Mouse (Mus musculus): ENCODE measurements around the gene Osbpl6.
"Not testable (repeated sequence)": the region's sequence is repeated elsewhere in the genome, so short reads cannot be mapped to it uniquely, and the experiment has no call there.

Osbpl6 gene

GRCm38 (mm10) chr2:76560146-76560545 lies 153.8 kb downstream of the Osbpl6 start:
- DNase-seq (ENCODE audit: low read depth, low spot score), result no peak

DNA sequence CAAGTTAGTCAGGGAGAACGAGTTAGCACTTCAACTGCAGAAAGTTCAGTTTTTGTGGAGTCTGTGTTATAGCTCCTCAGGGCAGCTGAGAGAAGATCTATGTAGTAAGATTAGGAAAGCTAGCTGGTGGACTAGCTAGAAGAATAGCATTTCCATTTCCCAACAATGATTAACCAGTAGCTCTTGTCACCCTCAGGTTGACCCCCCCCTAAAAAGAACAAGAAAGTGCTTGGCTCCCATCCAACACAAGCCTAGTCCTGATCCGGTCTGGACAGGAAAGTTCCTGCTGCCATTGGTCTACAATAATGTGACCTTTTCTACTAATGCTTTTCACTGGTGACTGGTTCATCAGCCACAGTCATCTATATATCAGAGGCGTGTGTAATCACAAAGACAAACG lies 157.6 kb downstream of the Osbpl6 start:
- DNase-seq (ENCODE audit: low read depth, low spot score), result no peak

- DNase-seq (ENCODE audit: low read depth, low spot score), result no peak
Measured at GRCm38 (mm10) chr2:76566933-76567551, 160.7 kb downstream of the Osbpl6 start.

GRCm38 (mm10) chr2:76571543-76571942 lies 165.2 kb downstream of the Osbpl6 start:
- no peak for DNase-seq (ENCODE audit: low read depth, low spot score)

GRCm38 (mm10) chr2:76578911-76579310 lies 172.6 kb downstream of the Osbpl6 start:
- DNase-seq (ENCODE audit: low read depth, low spot score), result no peak

DNA sequence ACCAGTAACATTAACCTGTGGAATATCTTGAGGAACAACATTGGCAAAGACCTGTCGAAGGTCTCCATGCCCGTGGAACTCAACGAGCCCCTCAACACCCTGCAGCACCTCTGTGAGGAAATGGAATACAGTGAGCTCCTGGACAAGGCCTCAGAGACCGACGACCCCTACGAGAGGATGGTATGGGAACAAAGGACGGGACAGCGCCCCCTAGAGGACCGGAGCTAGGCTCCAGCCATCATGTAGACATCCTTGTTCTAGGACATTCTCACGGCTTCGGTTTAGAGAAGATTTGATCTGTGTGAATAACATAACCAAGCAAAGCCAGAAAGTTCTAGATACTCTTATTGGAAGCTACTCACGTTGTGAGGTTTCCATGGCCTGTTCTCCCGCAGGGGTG lies 178.8 kb downstream of the Osbpl6 start:
- no peak for DNase-seq (ENCODE audit: low read depth, low spot score)

DNA sequence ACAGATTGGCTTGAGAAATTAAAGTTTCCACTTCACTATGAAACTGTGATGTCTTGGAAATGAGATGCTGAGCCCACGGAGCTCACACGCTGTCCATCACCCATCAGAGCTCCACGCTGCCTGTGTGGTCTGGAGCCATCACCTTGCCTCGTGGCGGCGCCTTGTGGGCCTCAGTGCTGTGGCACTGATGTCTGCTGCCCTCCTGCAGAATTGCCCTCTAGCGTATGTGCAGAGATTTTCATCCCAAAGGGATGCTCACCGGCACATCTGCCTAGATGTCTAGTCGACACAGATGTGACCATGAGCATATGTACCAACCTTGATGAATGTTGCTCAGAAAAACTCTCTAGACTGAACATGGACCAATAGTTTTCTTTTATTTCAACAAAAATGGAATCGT lies 180.6 kb downstream of the Osbpl6 start:
- no peak for DNase-seq (ENCODE audit: low read depth, low spot score)

DNA sequence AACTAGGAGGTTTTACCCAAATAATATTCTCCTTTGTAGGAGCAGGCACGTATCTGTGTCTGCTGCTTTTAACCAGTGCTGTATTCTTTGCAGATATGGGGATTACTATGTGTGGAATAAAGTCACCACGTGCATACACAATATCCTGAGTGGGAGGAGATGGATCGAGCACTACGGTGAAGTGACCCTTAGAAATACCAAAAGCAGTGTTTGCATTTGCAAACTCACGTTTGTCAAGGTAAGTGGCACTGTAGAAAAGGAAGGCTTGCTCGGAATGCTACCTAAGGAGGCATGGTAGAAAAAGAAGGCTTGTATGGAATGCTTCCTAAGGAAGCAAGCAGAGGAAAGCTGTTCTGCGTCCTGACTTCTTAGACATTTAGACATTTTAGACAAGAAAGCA lies 183.9 kb downstream of the Osbpl6 start:
- DNase-seq (ENCODE audit: low read depth, low spot score), result no peak

DNA sequence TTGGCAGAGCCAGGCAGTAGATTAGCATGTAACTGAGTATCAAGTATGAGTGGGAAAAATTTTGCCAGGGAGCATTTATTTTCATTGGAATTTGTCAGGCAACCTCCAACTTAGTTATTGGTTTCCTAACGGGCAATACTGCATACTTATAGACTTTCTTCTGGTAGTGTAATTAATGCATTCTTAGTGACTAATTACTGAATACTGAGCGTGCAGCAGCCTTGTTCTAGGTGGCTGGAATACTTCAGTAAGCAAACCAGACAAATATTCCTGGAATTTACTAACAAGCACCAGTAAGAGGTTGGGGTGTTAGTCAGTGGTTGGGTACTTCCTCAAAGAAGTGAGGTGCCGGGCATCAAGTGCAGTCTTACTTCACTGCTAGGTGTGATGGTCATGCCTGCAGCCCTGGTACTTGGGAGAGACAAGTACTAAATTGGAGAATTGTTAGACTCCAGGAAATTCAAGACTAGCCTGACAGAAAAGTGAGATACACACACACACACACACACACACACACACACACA lies 186.2 kb downstream of the Osbpl6 start:
- no peak for DNase-seq (ENCODE audit: low read depth, low spot score)

DNA sequence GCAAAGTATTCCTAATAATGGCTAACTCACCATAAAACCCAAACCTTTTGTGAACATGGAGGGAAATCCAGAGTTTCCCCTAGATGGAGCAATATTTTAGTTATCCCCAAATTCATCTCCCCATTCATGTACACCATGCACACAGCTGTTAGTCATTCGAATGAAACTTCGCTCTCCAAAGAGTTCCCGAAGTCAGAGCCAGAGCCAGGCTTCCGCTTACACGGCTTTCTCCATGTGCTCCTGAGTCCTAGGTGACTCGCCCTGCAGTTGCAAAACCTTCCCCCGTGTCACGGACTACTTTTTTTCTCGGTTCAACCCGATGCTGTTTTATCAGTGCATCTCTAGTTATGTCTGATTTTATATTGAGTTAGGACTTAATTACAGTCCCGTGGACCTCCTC lies 191.2 kb downstream of the Osbpl6 start:
- no peak for DNase-seq (ENCODE audit: low read depth, low spot score)

DNA sequence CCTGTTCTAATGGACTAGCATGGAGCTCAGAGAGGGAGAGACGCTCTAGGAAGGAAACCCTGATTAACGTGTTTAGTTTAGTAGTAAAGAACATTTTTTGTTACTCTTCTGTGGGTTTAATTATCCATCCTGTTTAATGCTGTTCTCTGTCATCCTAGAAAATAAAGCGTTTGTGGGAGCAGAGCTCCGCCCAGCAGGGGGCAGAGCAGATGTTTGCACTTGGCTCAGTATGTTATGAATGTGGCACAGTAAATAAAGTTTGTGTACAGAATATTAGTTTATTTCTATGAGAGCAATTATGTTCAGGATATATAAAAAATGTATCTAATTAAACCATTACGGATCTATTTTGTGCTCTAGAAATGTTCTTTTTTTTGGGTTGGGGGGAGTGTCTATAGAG lies 192.9 kb downstream of the Osbpl6 start:
- DNase-seq (ENCODE audit: low read depth, low spot score), result no peak

DNA sequence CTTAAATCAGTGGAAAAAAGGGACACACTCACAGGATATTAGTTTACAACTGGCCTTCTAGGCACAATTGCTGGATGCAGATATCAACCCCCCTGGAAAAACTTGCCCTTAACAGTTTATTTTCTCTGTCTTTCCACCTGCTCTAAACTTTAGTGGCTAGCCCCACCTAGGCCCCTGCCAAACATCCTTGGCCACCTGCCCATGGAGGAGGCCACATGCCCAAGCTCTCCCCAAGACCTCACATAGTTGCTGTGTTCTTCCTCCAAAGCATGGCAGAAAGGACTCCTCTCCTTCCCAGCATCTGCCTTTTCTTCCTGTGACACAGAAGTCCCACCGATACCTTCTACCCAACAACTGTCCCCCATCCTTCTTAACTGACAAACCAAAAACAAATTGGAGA lies 195.9 kb downstream of the Osbpl6 start:
- no peak for DNase-seq (ENCODE audit: low read depth, low spot score)

DNA sequence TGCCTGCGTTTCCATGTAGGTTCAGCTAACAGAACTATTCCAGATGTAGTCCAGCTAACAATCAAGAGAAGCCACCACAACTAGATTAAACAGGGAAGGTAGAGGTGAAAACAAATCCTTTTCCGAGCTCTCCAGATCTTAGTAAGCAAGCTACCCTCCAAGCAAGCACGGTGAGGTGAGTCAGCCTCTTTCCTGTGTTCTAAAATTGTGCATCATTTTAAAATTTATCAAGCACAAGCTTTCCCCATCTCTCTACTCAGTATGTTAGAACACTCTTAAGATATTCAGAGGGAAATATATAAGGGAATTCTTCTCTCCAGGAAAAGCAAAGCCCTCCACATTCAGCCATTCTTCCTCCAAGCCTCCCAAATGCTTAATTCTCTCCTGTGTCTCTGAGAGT lies 200.4 kb downstream of the Osbpl6 start:
- DNase-seq (ENCODE audit: low read depth, low spot score), result no peak

DNA sequence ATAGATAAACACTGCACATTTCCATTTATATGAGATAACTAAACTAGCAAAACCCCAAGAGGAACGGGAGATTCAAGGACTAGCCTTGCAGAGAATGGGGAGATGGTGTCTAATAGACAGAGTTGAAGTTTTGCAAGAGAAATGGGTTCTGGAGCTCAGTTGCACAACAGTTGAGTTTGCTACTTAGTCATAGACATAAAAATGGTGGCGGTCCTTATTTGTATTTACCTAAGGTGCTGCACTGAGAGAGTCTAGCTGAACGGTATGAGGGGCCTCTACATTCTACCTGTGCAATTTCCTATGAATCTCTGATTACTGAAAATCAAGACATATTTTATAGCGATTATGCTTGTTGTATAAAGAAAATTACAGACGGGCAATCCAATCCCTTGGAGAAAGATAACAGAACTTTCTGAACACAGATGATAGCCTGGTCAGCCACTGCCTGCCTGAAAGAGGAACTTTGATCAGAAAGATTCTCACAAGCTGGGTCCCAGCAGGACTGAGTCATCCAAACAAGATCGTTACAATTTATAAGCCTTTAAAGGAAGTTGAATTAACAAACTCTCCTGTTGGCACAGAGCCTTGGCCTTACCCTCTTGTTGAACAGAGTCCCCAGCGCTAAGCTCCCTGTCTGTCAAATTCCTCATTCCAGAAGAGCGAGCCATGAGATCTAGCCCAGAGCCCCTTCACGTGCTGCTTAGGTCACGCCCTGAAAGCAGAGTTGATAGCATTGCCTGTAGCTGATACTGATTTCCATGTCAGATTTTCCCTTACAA lies 204.2 kb downstream of the Osbpl6 start:
- DNase-seq (ENCODE audit: low read depth, low spot score), result no peak

DNA sequence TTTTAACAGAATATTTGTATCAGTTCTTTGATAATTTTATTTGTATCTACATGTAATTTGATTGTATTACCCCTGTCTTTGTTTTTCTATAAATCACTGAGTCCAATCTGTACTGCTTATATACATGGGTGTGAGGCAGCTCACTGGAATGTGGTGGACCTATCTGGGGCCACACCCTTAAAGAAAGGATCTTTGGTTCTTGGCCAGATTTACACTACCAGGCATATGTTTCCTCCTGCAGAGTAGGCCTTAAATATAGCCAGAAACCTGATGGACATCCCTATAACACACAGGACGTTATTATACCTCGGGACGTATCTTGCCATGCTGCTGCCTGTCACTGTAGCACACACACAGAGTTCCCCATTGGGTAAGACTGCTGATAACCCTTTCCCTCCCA lies 205.7 kb downstream of the Osbpl6 start:
- DNase-seq (ENCODE audit: low read depth, low spot score), result no peak

DNA sequence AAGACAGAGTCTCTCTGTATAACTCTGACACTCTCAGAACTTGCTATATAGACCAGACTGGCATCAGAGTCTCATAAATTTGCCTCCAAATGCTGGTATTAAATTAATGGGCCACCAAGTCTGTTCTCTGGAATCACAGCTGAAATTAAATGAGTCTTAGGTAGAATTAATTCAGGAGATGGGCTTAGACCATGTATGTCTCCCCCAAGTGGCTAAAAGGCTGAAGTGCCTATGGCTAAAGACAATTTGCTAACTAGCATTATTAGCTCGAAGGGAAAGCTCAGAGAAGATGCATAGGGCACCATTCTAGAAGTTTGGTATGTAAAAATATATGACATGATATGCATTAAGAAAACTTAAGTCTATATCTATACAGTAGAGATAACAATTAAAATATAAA lies 211.8 kb downstream of the Osbpl6 start:
- DNase-seq (ENCODE audit: low read depth, low spot score), result peak; percentile 38

- DNase-seq (ENCODE audit: low read depth, low spot score), result no peak
Measured at GRCm38 (mm10) chr2:76620188-76620587, 213.9 kb downstream of the Osbpl6 start.

- DNase-seq (ENCODE audit: low read depth, low spot score), result no peak
Measured at GRCm38 (mm10) chr2:76621724-76622123, 215.4 kb downstream of the Osbpl6 start.

DNA sequence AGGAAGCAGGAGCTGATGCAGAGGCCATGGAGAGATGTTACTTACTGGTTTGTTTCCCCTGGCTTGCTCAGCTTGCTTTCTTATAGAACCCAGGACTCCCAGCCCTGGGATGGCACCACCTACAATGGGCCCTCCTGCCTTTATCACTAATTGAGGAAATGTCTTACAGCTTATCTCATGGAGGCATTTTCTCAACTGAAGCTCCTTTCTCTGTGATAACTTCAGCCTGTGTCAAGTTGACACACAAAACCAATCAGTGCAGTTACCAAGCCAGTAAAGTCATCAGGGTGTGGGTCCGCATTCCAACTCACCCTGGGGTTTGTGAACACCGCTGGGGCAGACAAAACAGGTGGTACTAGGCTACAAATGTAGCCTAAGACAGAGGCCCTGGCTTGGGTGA lies 216.0 kb downstream of the Osbpl6 start:
- not testable (repeated sequence) for DNase-seq (ENCODE audit: low read depth, low spot score)

GRCm38 (mm10) chr2:76630293-76630692 lies 224.0 kb downstream of the Osbpl6 start:
- no peak for DNase-seq (ENCODE audit: low read depth, low spot score)

- no peak for DNase-seq (ENCODE audit: low read depth, low spot score)
Measured at GRCm38 (mm10) chr2:76631600-76631999, 225.3 kb downstream of the Osbpl6 start.

- no peak for DNase-seq (ENCODE audit: low read depth, low spot score)
Measured at GRCm38 (mm10) chr2:76639637-76640036, 233.3 kb downstream of the Osbpl6 start.

- DNase-seq (ENCODE audit: low read depth, low spot score), result no peak
Measured at GRCm38 (mm10) chr2:76643801-76644200, 237.5 kb downstream of the Osbpl6 start.
